Mouse (Mus musculus) monocyte, adult 5-6 weeks (primary cell): Measurements from ENCODE around the gene Camkmt. TPM values are rescaled to one million over a fixed set of nuclear protein-coding genes. Genes with fewer than 3 reads are reported as not detected.

Experiments
- ATAC-seq: fragments of 153-309, 156-312 bp; replicated peaks from 2 replicates; pipeline ENCODE4 v1.8.0; 2017; ENCODE audit warnings: mild to moderate bottlenecking; ENCODE audit not compliant: low TSS enrichment, insufficient number of reproducible peaks, severe bottlenecking, poor library complexity, low FRiP score
- total RNA-seq: library from RNA; stranded (forward); fragments of 200-1000, 200-491, 200-594 nt; gene quantifications from 3 replicates; pipeline ENCODE4 v1.2.3, GENCODE M21; 2017

Gene Camkmt
- total RNA-seq, 1 experiment from 2014 or later, result 1.9 TPM

- ATAC-seq, result no peak
Observed at GRCm38 (mm10) chr17:85495871-85496270, 405.5 kb downstream of the Camkmt start.

GRCm38 (mm10) chr17:85504888-85505287, 414.5 kb downstream of the Camkmt start:
- no peak for ATAC-seq

- no peak for ATAC-seq
Observed at GRCm38 (mm10) chr17:85506206-85507088, 416.1 kb downstream of the Camkmt start.

GRCm38 (mm10) chr17:85507089-85507460, 416.7 kb downstream of the Camkmt start:
- ATAC-seq, result no peak

Other genes with a start within 250 kb of the Camkmt start
- 80.5 to 127 TPM (median 94.2 TPM) in 3 replicates for gene Ppm1b, start 133.8 kb upstream of the Camkmt start, total RNA-seq
- gene Slc3a1, start 62.2 kb upstream of the Camkmt start, total RNA-seq, result 0.78 TPM in 1 of 3 replicates, not detected in the others
- 5.8 to 12.0 TPM (median 6.1 TPM) in 3 replicates for gene Prepl, start 311 bp upstream of the Camkmt start, total RNA-seq